ENCODE assay signal across 32 mouse cellular contexts in the genomic region with DNA sequence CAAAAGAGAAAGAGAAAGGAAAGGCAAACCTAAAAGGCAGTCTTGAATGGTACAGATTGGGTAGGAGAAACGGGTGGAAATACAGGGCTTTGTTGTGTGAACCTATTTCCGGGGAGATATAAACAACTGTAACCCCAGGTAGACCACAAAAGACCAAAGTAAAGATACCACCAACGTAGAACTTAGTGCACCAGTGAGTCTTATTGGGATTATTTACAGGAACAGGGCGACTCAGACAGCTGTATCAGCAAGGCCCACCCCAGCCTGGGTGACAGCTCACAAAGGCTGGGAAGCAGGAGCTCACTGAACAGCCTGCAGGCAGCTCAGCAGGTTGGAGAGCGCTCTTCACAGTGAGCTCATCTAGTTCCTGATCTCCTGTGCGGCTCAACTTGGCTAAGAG. TPM values are rescaled to one million over a fixed set of nuclear protein-coding genes. Genes with fewer than 3 reads are reported as not detected.
DNase-seq lines count a peak whose midpoint lies in the region; ATAC-seq and TF ChIP-seq lines count a peak whose summit lies in the region.
"Had no signal": no experiment of that assay in that cellular context is flagged by ENCODE, and none has a peak within 500 bp of the region (broad histone marks: within the 10 kb centered on the region; RNA-seq: fewer than 3 reads in every experiment).

No protein-coding gene starts in this region.

- no peak overlapping the region; a peak in 1 of 4 replicates for H3K4me3 ChIP-seq in MEL (ENCODE audit: control insufficient read depth in 1 of 2, insufficient read depth in 1 of 2, low read depth in 2 of 2, low read length in 2 of 2)
- H3K4me3 ChIP-seq in stomach, postnatal 0 days (ENCODE audit: low read depth, low read length) = no peak overlapping the region
- H3K4me3 ChIP-seq: embryonic facial prominence, embryonic 10.5 days; heart, embryonic 12.5 days; hindbrain, embryonic 10.5 days; kidney, embryonic 15.5 days; limb, embryonic 13.5 days; liver, embryonic 13.5 days; midbrain, embryonic 13.5 days; neural tube, embryonic 13.5 days had no signal

- DNase-seq in adrenal gland, postnatal 14 days = peak; percentile 46
- no peak for DNase-seq in adrenal gland, adult 18-20 months (ENCODE audit: low spot score in 2 of 2)
- DNase-seq in MEL (ENCODE audit: low read depth, low spot score) = peak; percentile 59
- DNase-seq in thymus, postnatal 14 days = peak; percentile 59
- DNase-seq in stomach, postnatal 0 days (ENCODE audit: low spot score) = no peak
- no peak for DNase-seq in urinary bladder, adult 18-20 months (ENCODE audit: low spot score in 2 of 2)
- no peak for DNase-seq in ovary, postnatal 14 days (ENCODE audit: low spot score)
- DNase-seq: adrenal gland, postnatal 25 days; cerebellum, adult 8-10 months; gastrocnemius, postnatal 14 days; heart, adult 11 months; heart, postnatal 10 days; layer of hippocampus, adult 9-11 months; liver, embryonic 13.5 days; lung, adult 2 months; lung, postnatal 14 days; right cerebral cortex, adult 18-20 months had no signal

- peak; percentile 34 for ATAC-seq in megakaryocyte, adult 5-6 weeks (ENCODE audit: poor library complexity, severe bottlenecking)
- ATAC-seq in stomach, postnatal 0 days (ENCODE audit: low FRiP score, low TSS enrichment) = no peak
- ATAC-seq: hindbrain, embryonic 16.5 days; intestine, postnatal 0 days; midbrain, embryonic 13.5 days had no signal

- H3K9ac ChIP-seq in MEL (ENCODE audit: control insufficient read depth, low read depth, low read length, poor library complexity, severe bottlenecking) = no peak overlapping the region
- no peak overlapping the region for H3K9ac ChIP-seq in stomach, postnatal 0 days (ENCODE audit: low read length)
- H3K9ac ChIP-seq: heart, embryonic 12.5 days; kidney, embryonic 15.5 days; limb, embryonic 13.5 days; liver, embryonic 13.5 days; midbrain, embryonic 13.5 days; neural tube, embryonic 13.5 days had no signal

- peaks cover 0 to 5% of the 10 kb centered on the region in 2 experiments; a peak in 3 of 4 replicates for H3K4me1 ChIP-seq in MEL (ENCODE audit: control insufficient read depth in 1 of 2, insufficient read depth in 2 of 2, low read length in 2 of 2)
- no peaks in the 10 kb centered on the region; the same call in 1 of the 2 replicates for H3K4me1 ChIP-seq in stomach, postnatal 0 days (replicated peaks; ENCODE audit: control insufficient read depth, insufficient read depth)
- H3K4me1 ChIP-seq: hindbrain, embryonic 10.5 days; limb, embryonic 13.5 days had no signal

- no peak for TF ChIP-seq RAD21 in MEL (IDR thresholded peaks at IDR 0.05; ENCODE audit: low read depth, low read length)

- no peaks in the 10 kb centered on the region for H3K9me3 ChIP-seq in MEL (replicated peaks; ENCODE audit: insufficient read depth, low read length)
- H3K9me3 ChIP-seq in stomach, postnatal 0 days (ENCODE audit: control insufficient read depth, low read length) = no peaks in the 10 kb centered on the region
- H3K9me3 ChIP-seq: kidney, embryonic 15.5 days; midbrain, embryonic 13.5 days; neural tube, embryonic 13.5 days had no signal

- no peak for TF ChIP-seq POLR2A in MEL (IDR thresholded peaks at IDR 0.05; ENCODE audit: control insufficient read depth in 1 of 2, insufficient read depth in 1 of 2, low read depth in 1 of 2, low read length in 2 of 2, poor library complexity in 1 of 2)

- TF ChIP-seq CTCF in MEL (IDR thresholded peaks at IDR 0.05 in 2 of 3, conservative IDR thresholded peaks at IDR 0.05 in 1 of 3; ENCODE audit: control insufficient read depth in 1 of 3, insufficient read depth in 1 of 3, low read depth in 2 of 3, low read length in 3 of 3, poor library complexity in 1 of 3, severe bottlenecking in 1 of 3) = no peak
- no peak for TF ChIP-seq CTCF in stomach, postnatal 0 days (IDR thresholded peaks at IDR 0.05; ENCODE audit: low read depth)

- 42% methylated on average over 6 of the region's 6 CpGs for WGBS in stomach, postnatal 0 days

- H3K27ac ChIP-seq in MEL (ENCODE audit: control insufficient read depth, low read depth, low read length) = no peak overlapping the region
- H3K27ac ChIP-seq in stomach, postnatal 0 days (replicated peaks) = no peak overlapping the region
- H3K27ac ChIP-seq: embryonic facial prominence, embryonic 10.5 days; hindbrain, embryonic 10.5 days; kidney, embryonic 15.5 days; limb, embryonic 13.5 days; liver, embryonic 13.5 days; midbrain, embryonic 13.5 days; neural tube, embryonic 13.5 days had no signal

- no peak for TF ChIP-seq EP300 in MEL (IDR thresholded peaks at IDR 0.05; ENCODE audit: low read depth in 1 of 2, low read length in 2 of 2)
- TF ChIP-seq EP300 in stomach, postnatal 0 days (optimal IDR thresholded peaks at IDR 0.05) = no peak

- 0 out of 4 replicates have a peak, but pooled peaks cover 0 to 1% of the 10 kb centered on the region in 2 experiments for H3K27me3 ChIP-seq in MEL (ENCODE audit: control insufficient read depth in 1 of 2, insufficient read depth in 2 of 2, low read length in 2 of 2)
- H3K27me3 ChIP-seq in stomach, postnatal 0 days (ENCODE audit: control insufficient read depth, insufficient read depth, low read length) = no peaks in the 10 kb centered on the region
- H3K27me3 ChIP-seq: kidney, embryonic 15.5 days had no signal

- H3K79me2 ChIP-seq in MEL (ENCODE audit: control insufficient read depth, insufficient read depth, low read length, poor library complexity) = no peaks in the 10 kb centered on the region

- H3K36me3 ChIP-seq in MEL (ENCODE audit: control insufficient read depth in 1 of 2, insufficient read depth in 2 of 2, low read length in 2 of 2) = peaks cover 0 to 4% of the 10 kb centered on the region in 2 experiments; a peak in 1 of 4 replicates
- no peaks in the 10 kb centered on the region for H3K36me3 ChIP-seq in stomach, postnatal 0 days (ENCODE audit: control insufficient read depth, insufficient read depth, low read length)
- H3K36me3 ChIP-seq: embryonic facial prominence, embryonic 10.5 days; G1E; heart, embryonic 12.5 days; hindbrain, embryonic 10.5 days; kidney, embryonic 15.5 days; limb, embryonic 13.5 days; liver, embryonic 13.5 days; midbrain, embryonic 13.5 days; neural tube, embryonic 13.5 days had no signal

- H3K4me2 ChIP-seq in stomach, postnatal 0 days (replicated peaks; ENCODE audit: low read depth) = no peak overlapping the region
- H3K4me2 ChIP-seq: heart, embryonic 12.5 days; kidney, embryonic 15.5 days; limb, embryonic 13.5 days; liver, embryonic 13.5 days; midbrain, embryonic 13.5 days; neural tube, embryonic 13.5 days had no signal

TF ChIP-seq in MEL, 35 proteins besides CTCF, POLR2A, EP300 and RAD21:
- TF ChIP-seq ZNF384 (IDR thresholded peaks at IDR 0.05; ENCODE audit: low read depth, low read length) = no peak
- no peak for TF ChIP-seq CHD2 (IDR thresholded peaks at IDR 0.05; ENCODE audit: low read length)
- no peak for TF ChIP-seq POLR2AphosphoS2 (IDR thresholded peaks at IDR 0.05; ENCODE audit: low read length)
- no peak for TF ChIP-seq POLR2AphosphoS5 (IDR thresholded peaks at IDR 0.05; ENCODE audit: borderline replicate concordance, low read depth, low read length)
- TF ChIP-seq MXI1 (IDR thresholded peaks at IDR 0.05; ENCODE audit: low read depth, low read length) = no peak

RNA-seq across cellular contexts. Expression of gene Ccdc142, which starts 5.4 kb away (rescaled TPM):
- 3.1 and 6.0 TPM in 2 replicates for total RNA-seq in adrenal gland, postnatal 14 days (2021)
- 1 to 10 TPM; 4.4 to 5.8 TPM for total RNA-seq in adrenal gland, adult 18-20 months (2021)
- total RNA-seq in MEL (2012; rRNA removed) = 3.2 and 5.1 TPM in 2 replicates
- 1 to 10 TPM in 1 of 2 experiments, not detected in 1; 2.2 TPM for polyA plus RNA-seq in MEL (2012; ENCODE audit: insufficient read depth in 1 of 2, insufficient read length in 2 of 2, low read depth in 1 of 2, low replicate concordance in 2 of 2, missing spikeins in 1 of 2)
- 2.2 and 3.9 TPM in 2 replicates for total RNA-seq in megakaryocyte, adult 5-6 weeks (2015)
- total RNA-seq in megakaryocyte, adult 5-6 weeks (2017) = 0.22 and 3.2 TPM in 2 replicates
- 1.1 and 1.4 TPM in 2 replicates for polyA plus RNA-seq in stomach, postnatal 0 days (2015; fragmentation: Nextera tagmentation; extraction: Ambion mirVana)

RNA-seq across cellular contexts. Expression of gene Gm42688, which starts 5.4 kb away (rescaled TPM):
- 4.1 and 5.3 TPM in 2 replicates for total RNA-seq in adrenal gland, postnatal 14 days (2021)
- total RNA-seq in adrenal gland, adult 18-20 months (2021) = 1 to 10 TPM; 4.0 to 5.1 TPM
- total RNA-seq in MEL (2012; rRNA removed) = 2.2 and 2.5 TPM in 2 replicates
- 1 to 10 TPM in 1 of 2 experiments, not detected in 1; 4.8 TPM for polyA plus RNA-seq in MEL (2012; ENCODE audit: insufficient read depth in 1 of 2, insufficient read length in 2 of 2, low read depth in 1 of 2, low replicate concordance in 2 of 2, missing spikeins in 1 of 2)
- total RNA-seq in megakaryocyte, adult 5-6 weeks (2015) = 0.87 and 1.3 TPM in 2 replicates
- total RNA-seq in megakaryocyte, adult 5-6 weeks (2017) = 2.9 and 3.0 TPM in 2 replicates
- 1.1 and 1.3 TPM in 2 replicates for polyA plus RNA-seq in stomach, postnatal 0 days (2015; fragmentation: Nextera tagmentation; extraction: Ambion mirVana)

RNA-seq across cellular contexts. Expression of gene Lbx2, which starts 9.8 kb away (rescaled TPM):
- total RNA-seq in adrenal gland, postnatal 14 days (2021) = 6.4 and 9.0 TPM in 2 replicates
- total RNA-seq in adrenal gland, adult 18-20 months (2021) = 1 to 10 TPM; 5.0 to 7.6 TPM
- 0.23 and 0.58 TPM in 2 replicates for total RNA-seq in MEL (2012; rRNA removed)
- under 1 TPM in 1 of 2 experiments, not detected in 1; 0.85 TPM for polyA plus RNA-seq in MEL (2012; ENCODE audit: insufficient read depth in 1 of 2, insufficient read length in 2 of 2, low read depth in 1 of 2, low replicate concordance in 2 of 2, missing spikeins in 1 of 2)
- not detected in 2 replicates for total RNA-seq in megakaryocyte, adult 5-6 weeks (2015)
- not detected in 2 replicates for total RNA-seq in megakaryocyte, adult 5-6 weeks (2017)
- polyA plus RNA-seq in stomach, postnatal 0 days (2015; fragmentation: Nextera tagmentation; extraction: Ambion mirVana) = 0.53 and 0.56 TPM in 2 replicates
- total RNA-seq: CH12.LX; G1E; left cerebral cortex, adult 18-20 months; megakaryocyte progenitor cell, adult 5-6 weeks; monocyte, adult 5-6 weeks had no signal
- polyA plus RNA-seq: hindbrain, embryonic 16.5 days; midbrain, embryonic 13.5 days; neural tube, embryonic 13.5 days had no signal

RNA-seq across cellular contexts. Expression of gene Mrpl53, which starts 12.9 kb away (rescaled TPM):
- 114 and 119 TPM in 2 replicates for total RNA-seq in adrenal gland, postnatal 14 days (2021)
- 100 to 1,000 TPM in 1 of 2 experiments, 10 to 100 TPM in 1; 99.5 to 107 TPM for total RNA-seq in adrenal gland, adult 18-20 months (2021)
- total RNA-seq in MEL (2012; rRNA removed) = 91.3 and 93.7 TPM in 2 replicates
- 10 to 100 TPM in 1 of 2 experiments, not detected in 1; 63.8 TPM for polyA plus RNA-seq in MEL (2012; ENCODE audit: insufficient read depth in 1 of 2, insufficient read length in 2 of 2, low read depth in 1 of 2, low replicate concordance in 2 of 2, missing spikeins in 1 of 2)
- 44.5 and 45.8 TPM in 2 replicates for total RNA-seq in megakaryocyte, adult 5-6 weeks (2015)
- 20.8 and 27.7 TPM in 2 replicates for total RNA-seq in megakaryocyte, adult 5-6 weeks (2017)
- polyA plus RNA-seq in stomach, postnatal 0 days (2015; fragmentation: Nextera tagmentation; extraction: Ambion mirVana) = 108 and 117 TPM in 2 replicates

RNA-seq across cellular contexts. Expression of gene Pcgf1, which starts 18.3 kb away (rescaled TPM):
- 29.2 and 39.8 TPM in 2 replicates for total RNA-seq in adrenal gland, postnatal 14 days (2021)
- 10 to 100 TPM; 36.4 to 39.3 TPM for total RNA-seq in adrenal gland, adult 18-20 months (2021)
- 18.2 and 19.2 TPM in 2 replicates for total RNA-seq in MEL (2012; rRNA removed)
- polyA plus RNA-seq in MEL (2012; ENCODE audit: insufficient read depth in 1 of 2, insufficient read length in 2 of 2, low read depth in 1 of 2, low replicate concordance in 2 of 2, missing spikeins in 1 of 2) = 10 to 100 TPM in 1 of 2 experiments, not detected in 1; 25.2 TPM
- total RNA-seq in megakaryocyte, adult 5-6 weeks (2015) = 28.9 and 37.5 TPM in 2 replicates
- total RNA-seq in megakaryocyte, adult 5-6 weeks (2017) = 10.5 and 16.6 TPM in 2 replicates
- 13.1 and 14.0 TPM in 2 replicates for polyA plus RNA-seq in stomach, postnatal 0 days (2015; fragmentation: Nextera tagmentation; extraction: Ambion mirVana)

Comparison
In these comparisons a context has a peak if more than half of its experiments do, and no peak if none do; other contexts are left out.
1. DNase-seq: peak in adrenal gland, postnatal 14 days (single experiment), MEL (single experiment) and thymus, postnatal 14 days (single experiment); none in adrenal gland, adult 18-20 months (0 of 2), stomach, postnatal 0 days (single experiment), urinary bladder, adult 18-20 months (0 of 2) and ovary, postnatal 14 days (single experiment).